Mouse (Mus musculus) CH12.LX (cell line): Measurements from ENCODE around the gene Tmem97. TPM values are rescaled to one million over a fixed set of nuclear protein-coding genes. Genes with fewer than 3 reads are reported as not detected.
"Not testable (repeated sequence)": the region's sequence is repeated elsewhere in the genome, so short reads cannot be mapped to it uniquely, and the experiment has no call there.

ENCODE experiments used
- DNase-seq: peaks from one replicate; pipeline ENCODE4 v3.0.0-alpha.2; 2013; ENCODE audit errors: extremely low read depth
- H3K27ac ChIP-seq: 2 replicates; pipeline ENCODE4 v1.5.1; 2012; ENCODE audit warnings: low read depth, mild to moderate bottlenecking, control low read depth, moderate library complexity; ENCODE audit not compliant: insufficient read depth
- H3K27me3 ChIP-seq: replicated peaks from 2 replicates; pipeline ENCODE3; 2012; ENCODE audit warnings: inconsistent platforms
- H3K36me3 ChIP-seq, 2 experiments: replicated peaks in 1 of 2; 2 replicates each; pipeline versions ENCODE3 to v1.6.1; 2012; ENCODE audit warnings: inconsistent platforms in 1 of 2, low read length in 1 of 2, mild to moderate bottlenecking in 1 of 2, mixed read lengths in 1 of 2, moderate library complexity in 1 of 2; ENCODE audit not compliant: control insufficient read depth in 1 of 2, insufficient read depth in 1 of 2
- H3K4me1 ChIP-seq, 2 experiments: 2 replicates each; pipeline ENCODE4 v1.6.1; 2012; ENCODE audit warnings: inconsistent platforms in 1 of 2, moderate library complexity in 1 of 2; ENCODE audit not compliant: insufficient read depth in 2 of 2, control insufficient read depth in 1 of 2
- H3K4me2 ChIP-seq: 2 replicates; pipeline ENCODE4 v1.6.1; 2012; ENCODE audit warnings: low read depth, mild to moderate bottlenecking, control low read depth; ENCODE audit not compliant: poor library complexity, insufficient read depth, severe bottlenecking
- H3K4me3 ChIP-seq, 3 experiments: fragments of 150-350 bp in 1 of 3; sonication (generic) in 1 of 3; replicated peaks in 1 of 3; 2 replicates each; pipeline versions ENCODE3 to v1.5.1; 2011 to 2012; ENCODE audit warnings: low read depth in 2 of 3, low read length in 2 of 3, mild to moderate bottlenecking in 2 of 3, moderate library complexity in 2 of 3, control low read depth in 1 of 3, improper control_type of control experiment in 1 of 3, inconsistent platforms in 1 of 3, mixed read lengths in 1 of 3; ENCODE audit not compliant: poor library complexity in 1 of 3
- H3K79me2 ChIP-seq: replicated peaks from 2 replicates; pipeline ENCODE4 v1.6.1; 2012; ENCODE audit warnings: mild to moderate bottlenecking, moderate library complexity; ENCODE audit not compliant: control insufficient read depth, poor library complexity, insufficient read depth, severe bottlenecking; ENCODE audit errors: extremely low read depth
- H3K9ac ChIP-seq: 2 replicates; pipeline ENCODE4 v1.6.1; 2012; ENCODE audit warnings: low read depth, mild to moderate bottlenecking, control low read depth, moderate library complexity; ENCODE audit not compliant: insufficient read depth
- H3K9me3 ChIP-seq: replicated peaks from 2 replicates; pipeline ENCODE3; 2012; ENCODE audit warnings: low read length, inconsistent platforms, mixed read lengths
- CHD2 ChIP-seq: IDR thresholded peaks from 2 replicates; pipeline ENCODE4 v1.6.1; 2011; ENCODE audit warnings: low read length, improper control_type of control experiment
- CTCF ChIP-seq, 2 experiments: IDR thresholded peaks in 1 of 2; conservative IDR thresholded peaks in 1 of 2; 2 replicates each; pipeline ENCODE4 v1.5.1; 2011 to 2012; ENCODE audit warnings: low read depth in 2 of 2, low read length in 2 of 2, improper control_type of control experiment in 1 of 2, inconsistent platforms in 1 of 2, mild to moderate bottlenecking in 1 of 2, moderate library complexity in 1 of 2
- ELF1 ChIP-seq: IDR thresholded peaks from 2 replicates; pipeline ENCODE4 v1.6.1; 2014; ENCODE audit warnings: low read depth, mild to moderate bottlenecking, inconsistent platforms, low read length, improper control_type of control experiment
- EP300 ChIP-seq: IDR thresholded peaks from 2 replicates; pipeline ENCODE4 v1.6.1; 2011; ENCODE audit warnings: low read length, improper control_type of control experiment
- GABPA ChIP-seq: IDR thresholded peaks from 2 replicates; pipeline ENCODE4 v1.6.1; 2012; ENCODE audit warnings: low read depth, low read length, improper control_type of control experiment, inconsistent platforms; ENCODE audit not compliant: insufficient replicate concordance
- JUN ChIP-seq: IDR thresholded peaks from 2 replicates; pipeline ENCODE4 v1.6.1; 2011; ENCODE audit warnings: low read depth, mild to moderate bottlenecking, low read length, improper control_type of control experiment, moderate library complexity; ENCODE audit not compliant: insufficient read depth
- KAT2A ChIP-seq: IDR thresholded peaks from 2 replicates; pipeline ENCODE4 v1.6.1; 2012; ENCODE audit warnings: low read length, improper control_type of control experiment, inconsistent platforms; ENCODE audit not compliant: insufficient replicate concordance
- MAFK ChIP-seq: IDR thresholded peaks from 2 replicates; pipeline ENCODE4 v1.6.1; 2011; ENCODE audit warnings: low read length, improper control_type of control experiment; ENCODE audit not compliant: insufficient replicate concordance
- POLR2A ChIP-seq: IDR thresholded peaks from 2 replicates; pipeline ENCODE4 v1.6.1; 2011; ENCODE audit warnings: low read depth, mild to moderate bottlenecking, improper control_type of control experiment, low read length
- RAD21 ChIP-seq: IDR thresholded peaks from 2 replicates; pipeline ENCODE4 v1.6.1; 2011; ENCODE audit warnings: low read depth, mild to moderate bottlenecking, low read length, improper control_type of control experiment, moderate library complexity
- SMC3 ChIP-seq: IDR thresholded peaks from 2 replicates; pipeline ENCODE4 v1.6.1; 2011; ENCODE audit warnings: low read depth, low read length, improper control_type of control experiment
- USF1 ChIP-seq: IDR thresholded peaks from 2 replicates; pipeline ENCODE4 v1.6.1; 2014; ENCODE audit warnings: low read depth, mild to moderate bottlenecking, inconsistent platforms, low read length, improper control_type of control experiment
- ZNF384 ChIP-seq: IDR thresholded peaks from 2 replicates; pipeline ENCODE4 v1.6.1; 2012; ENCODE audit warnings: low read depth, low read length, improper control_type of control experiment, inconsistent platforms
- dilution Hi-C: fragments of 300-500 bp; cut with MboI; formaldehyde crosslinking; loops from 2 replicates; pipeline ENCODE4 v1.14.3; 2020; ENCODE audit warnings: low sequenced_read_pairs; ENCODE audit not compliant: extremely low pct_unique_long_range_greater_than_20kb, extremely low pct_ligation_motif_present
- in situ Hi-C: fragments of 300-500 bp; cut with MboI; formaldehyde crosslinking; loops from 3 replicates; pipeline ENCODE4 v1.14.3; 2019; ENCODE audit warnings: low sequenced_read_pairs, low pct_ligation_motif_present, low pct_unique_long_range_greater_than_20kb, mixed read lengths
- polyA plus RNA-seq: library from polyadenylated mRNA; unstranded; fragments of >175 nt; gene quantifications from 2 replicates; pipeline ENCODE4 v1.2.1, GENCODE M21; 2012; ENCODE audit warnings: low read depth; ENCODE audit not compliant: insufficient read length
- total RNA-seq, 2 experiments: library from RNA; depleted of rRNA; stranded (reverse); fragments of 300-350 nt in 1 of 2; fragments of >200 nt in 1 of 2; gene quantifications; 2 replicates each; pipeline ENCODE4 v1.2.3; 2012 to 2014

Tmem97 gene
- total and polyA plus RNA-seq, 3 experiments, result 213 to 347 (median 268) TPM

DNA sequence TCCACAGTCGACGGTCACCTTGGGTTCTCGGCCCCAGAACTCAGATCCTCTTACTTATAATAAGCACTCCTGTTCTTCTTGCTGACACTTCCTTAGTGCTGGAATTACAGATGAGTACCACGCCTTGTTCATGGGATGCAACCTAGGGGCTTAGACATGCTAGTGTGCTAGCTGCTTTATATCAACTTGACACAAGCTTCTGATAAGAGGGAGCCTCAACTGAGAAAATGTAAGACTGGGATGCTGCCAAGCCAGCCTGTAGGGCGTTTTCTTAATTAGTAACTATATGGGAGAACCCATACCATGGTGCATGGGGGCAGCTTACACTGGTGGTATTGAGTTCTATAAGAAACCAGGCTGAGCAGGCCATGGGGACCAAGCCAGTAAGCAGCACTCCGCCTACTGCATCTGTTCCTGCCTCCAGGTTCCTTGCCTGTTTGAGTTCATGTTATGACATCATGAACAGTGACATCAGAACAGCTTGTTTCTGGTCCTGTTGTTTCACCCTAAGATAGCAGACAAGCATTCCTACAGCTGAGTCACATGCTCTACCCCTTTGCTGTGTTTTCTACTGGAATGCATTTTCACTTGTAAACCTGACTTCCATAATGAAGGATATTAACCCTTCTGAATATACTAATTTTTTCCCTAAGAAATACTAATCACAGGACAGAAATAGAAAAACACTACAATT is 43.8 kb upstream of the Tmem97 start:
- dilution Hi-C loops (no loop called here), in situ Hi-C loops (no loop called here)
- Histone ChIP-seq H3K4me3 (no peak overlapping the region), H3K9ac (no peak overlapping the region), H3K9me3 (no peaks in the 10 kb centered on the region), H3K4me2 (no peak overlapping the region), H3K79me2 (no peaks in the 10 kb centered on the region), H3K27ac (no peak overlapping the region), H3K36me3 (peaks cover 2 to 31% of the 10 kb centered on the region in 2 experiments), H3K27me3 (no peaks in the 10 kb centered on the region), H3K4me1 (peaks cover 0 to 4% of the 10 kb centered on the region in 2 experiments; a peak in 1 of 4 replicates)
- no peak for DNase-seq
- TF ChIP-seq RAD21 (no peak), CHD2 (no peak), EP300 (no peak), ELF1 (no peak), KAT2A (no peak), CTCF (conservative IDR thresholded peaks at IDR 0.05 in 1 of 2, IDR thresholded peaks at IDR 0.05 in 1 of 2; ENCODE audit: low read depth in 2 of 2, low read length in 2 of 2) (no peak), JUN (no peak), USF1 (no peak), POLR2A (no peak), ZNF384 (no peak)

DNA sequence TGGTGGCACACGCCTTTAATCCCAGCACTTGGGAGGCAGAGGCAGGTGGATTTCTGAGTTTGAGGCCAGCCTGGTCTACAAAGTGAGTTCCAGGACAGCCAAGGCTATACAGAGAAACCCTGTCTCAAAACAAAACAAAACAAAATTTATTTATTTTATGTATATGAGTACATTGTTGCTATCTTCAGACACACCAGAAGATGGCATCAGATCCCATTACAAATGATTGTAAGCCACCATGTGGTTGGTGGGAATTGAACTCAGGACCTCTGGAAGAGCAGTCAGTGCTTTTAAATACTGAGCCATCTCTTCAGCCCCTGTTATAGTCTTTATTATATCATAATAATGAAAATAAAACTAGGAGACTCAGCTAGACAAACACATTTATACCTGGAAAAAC is 37.1 kb upstream of the Tmem97 start:
- H3K79me2 ChIP-seq, H3K27ac ChIP-seq, H3K4me2 ChIP-seq, H3K9ac ChIP-seq, H3K4me3 ChIP-seq, H3K27me3 ChIP-seq, H3K4me1 ChIP-seq, dilution Hi-C loops, DNase-seq, H3K9me3 ChIP-seq: not testable (repeated sequence)
- TF ChIP-seq CTCF (conservative IDR thresholded peaks at IDR 0.05 in 1 of 2, IDR thresholded peaks at IDR 0.05 in 1 of 2; ENCODE audit: low read depth in 2 of 2, low read length in 2 of 2) (peak in 1 of 2 experiments; percentile 28; a peak in 2 of 4 replicates), RAD21 (peak; percentile 19)
- peaks cover 14 to 44% of the 10 kb centered on the region in 2 experiments for H3K36me3 ChIP-seq
- in situ Hi-C loops, result loop anchor here (10.0 kb wide), 1 partner anchor 367 kb away; no protein-coding TSS in a partner anchor

DNA sequence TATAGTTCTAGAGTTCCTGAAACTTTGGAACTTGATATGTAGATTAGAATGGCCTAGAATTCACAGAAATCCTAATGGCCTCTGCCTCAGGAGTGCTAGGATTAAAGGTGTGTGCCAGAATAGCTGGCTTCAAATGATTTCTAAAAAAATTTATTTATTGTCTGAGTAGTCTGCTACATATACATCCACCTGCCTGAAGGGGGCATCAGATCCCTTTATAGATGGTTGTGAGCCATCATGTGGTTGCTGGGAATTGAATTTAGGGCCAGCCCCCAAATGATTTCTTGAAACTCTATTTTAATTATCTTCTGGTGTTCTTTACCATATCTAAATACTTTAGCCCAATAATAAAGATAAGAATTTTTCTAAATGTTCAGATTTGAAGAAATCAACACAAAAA is 35.5 kb upstream of the Tmem97 start:
- Histone ChIP-seq H3K4me2 (no peak overlapping the region), H3K79me2 (0 out of 2 replicates have a peak, but pooled peaks cover 2% of the 10 kb centered on the region), H3K9ac (no peak overlapping the region)
- dilution Hi-C loops, result no loop called here
- TF ChIP-seq CTCF (conservative IDR thresholded peaks at IDR 0.05 in 1 of 2, IDR thresholded peaks at IDR 0.05 in 1 of 2; ENCODE audit: low read depth in 2 of 2, low read length in 2 of 2) (peak in 1 of 2 experiments; percentile 61; a peak in 2 of 4 replicates), GABPA (no peak), SMC3 (peak; percentile 29), ZNF384 (no peak), MAFK (no peak), RAD21 (peak; percentile 52)
- TF ChIP-seq, all 38 proteins: peak for 3
- Histone ChIP-seq H3K27ac (no peak overlapping the region), H3K36me3 (peaks cover 17 to 53% of the 10 kb centered on the region in 2 experiments), H3K9me3 (no peaks in the 10 kb centered on the region), H3K4me3 (no peak overlapping the region), H3K27me3 (no peaks in the 10 kb centered on the region), H3K4me1 (no peaks in the 10 kb centered on the region)
- peak; percentile 33 for DNase-seq
- in situ Hi-C loops, result loop anchor here (10.0 kb wide), 1 partner anchor 369 kb away; no protein-coding TSS in a partner anchor
